Mouse (Mus musculus) megakaryocyte, embryonic 14.5 days (primary cell): Measurements from ENCODE around the gene Nenf. TPM values are rescaled to one million over a fixed set of nuclear protein-coding genes. Genes with fewer than 3 reads are reported as not detected.

ENCODE experiments used
- H3K27me3 ChIP-seq: replicated peaks from 2 replicates; pipeline ENCODE3; 2012; ENCODE audit warnings: inconsistent platforms
- H3K36me3 ChIP-seq: replicated peaks from 2 replicates; pipeline ENCODE3; 2012; ENCODE audit warnings: low read length, inconsistent platforms, mixed read lengths
- H3K4me1 ChIP-seq: 2 replicates; pipeline ENCODE4 v1.6.1; 2012; ENCODE audit warnings: inconsistent platforms
- H3K4me3 ChIP-seq: replicated peaks from 2 replicates; pipeline ENCODE3; 2012; ENCODE audit warnings: moderate library complexity, mild to moderate bottlenecking, inconsistent platforms
- H3K9me3 ChIP-seq: 2 replicates; pipeline ENCODE4 v1.6.1; 2012; ENCODE audit warnings: inconsistent platforms
- FLI1 ChIP-seq: IDR thresholded peaks from 2 replicates; pipeline ENCODE4 v1.6.1; 2012; ENCODE audit warnings: low read length, inconsistent platforms, mixed read lengths
- GATA1 ChIP-seq: IDR thresholded peaks from 3 replicates; pipeline ENCODE4 v1.6.1; 2012; ENCODE audit warnings: mixed read lengths, low read length, inconsistent platforms, borderline replicate concordance
- polyA plus RNA-seq: library from polyadenylated mRNA; stranded (reverse); fragments of >175 nt; gene quantifications from 2 replicates; pipeline ENCODE4 v1.2.3, GENCODE M21; 2012; ENCODE audit warnings: low replicate concordance; ENCODE audit not compliant: insufficient read depth

Nenf gene
- polyA plus RNA-seq, 1 experiment, result 31.8 TPM

GRCm38 (mm10) chr1:191305610-191306009, 12.4 kb downstream of the Nenf start:
- Histone ChIP-seq H3K27me3 (peaks cover 23% of the 10 kb centered on the region), H3K4me3 (no peak overlapping the region), H3K36me3 (peaks cover 10% of the 10 kb centered on the region), H3K9me3 (peaks cover 3% of the 10 kb centered on the region), H3K4me1 (peaks cover 10% of the 10 kb centered on the region)
- TF ChIP-seq FLI1, result no peak
- TF ChIP-seq GATA1, result no peak

GRCm38 (mm10) chr1:191304216-191304615, 13.8 kb downstream of the Nenf start:
- Histone ChIP-seq H3K4me3 (no peak overlapping the region), H3K9me3 (peaks cover 3% of the 10 kb centered on the region), H3K36me3 (peaks cover 10% of the 10 kb centered on the region), H3K4me1 (peaks cover 12% of the 10 kb centered on the region), H3K27me3 (peaks cover 29% of the 10 kb centered on the region)
- TF ChIP-seq FLI1 (no peak), GATA1 (no peak)

DNA sequence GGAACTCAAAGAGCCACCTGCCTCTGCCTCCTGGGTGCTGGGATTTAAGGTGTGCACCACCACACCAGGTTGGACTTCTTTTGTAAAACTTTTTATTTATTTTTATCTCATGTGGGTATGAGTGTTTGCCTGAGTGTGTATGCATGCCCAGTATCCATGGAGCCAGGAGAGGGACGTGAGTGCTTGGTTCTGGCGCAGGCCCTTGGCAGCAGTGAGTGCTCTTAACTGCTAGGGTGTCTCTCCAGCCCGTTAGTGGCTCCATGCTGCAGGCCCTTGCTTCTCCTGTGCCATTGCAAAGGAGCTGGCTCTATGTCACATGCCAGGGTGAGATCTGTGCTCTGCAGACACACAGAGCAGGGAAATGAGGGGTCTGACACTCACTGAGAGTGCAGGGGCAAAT, 14.3 kb downstream of the Nenf start:
- Histone ChIP-seq H3K9me3 (peaks cover 3% of the 10 kb centered on the region), H3K4me3 (no peak overlapping the region), H3K4me1 (peaks cover 15% of the 10 kb centered on the region), H3K27me3 (peaks cover 34% of the 10 kb centered on the region), H3K36me3 (peaks cover 10% of the 10 kb centered on the region)
- TF ChIP-seq GATA1, result no peak
- no peak for TF ChIP-seq FLI1

DNA sequence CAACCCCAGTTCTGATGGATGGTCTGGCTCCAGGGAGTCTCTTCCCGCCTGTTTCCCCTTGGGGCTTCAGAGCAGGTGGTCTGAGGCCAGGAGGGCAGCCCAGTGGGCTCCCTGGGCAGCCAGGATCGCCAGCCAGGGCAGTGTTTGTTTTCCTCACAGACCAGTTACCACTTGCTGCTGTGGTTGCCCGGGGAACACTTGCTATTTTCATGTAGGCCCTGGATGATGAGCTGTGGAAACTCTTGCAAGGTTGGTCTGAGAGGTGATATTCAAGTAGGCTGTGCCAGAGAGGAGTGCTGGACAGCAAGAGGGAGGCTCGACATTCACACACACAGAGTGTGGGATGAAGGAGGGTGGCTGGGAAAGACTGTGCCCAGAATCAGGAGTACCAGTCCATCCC, 16.1 kb downstream of the Nenf start:
- no peak for TF ChIP-seq FLI1
- no peak for TF ChIP-seq GATA1
- Histone ChIP-seq H3K9me3 (no peaks in the 10 kb centered on the region), H3K36me3 (peaks cover 6% of the 10 kb centered on the region), H3K4me1 (peaks cover 10% of the 10 kb centered on the region), H3K4me3 (no peak overlapping the region), H3K27me3 (peaks cover 45% of the 10 kb centered on the region)

DNA sequence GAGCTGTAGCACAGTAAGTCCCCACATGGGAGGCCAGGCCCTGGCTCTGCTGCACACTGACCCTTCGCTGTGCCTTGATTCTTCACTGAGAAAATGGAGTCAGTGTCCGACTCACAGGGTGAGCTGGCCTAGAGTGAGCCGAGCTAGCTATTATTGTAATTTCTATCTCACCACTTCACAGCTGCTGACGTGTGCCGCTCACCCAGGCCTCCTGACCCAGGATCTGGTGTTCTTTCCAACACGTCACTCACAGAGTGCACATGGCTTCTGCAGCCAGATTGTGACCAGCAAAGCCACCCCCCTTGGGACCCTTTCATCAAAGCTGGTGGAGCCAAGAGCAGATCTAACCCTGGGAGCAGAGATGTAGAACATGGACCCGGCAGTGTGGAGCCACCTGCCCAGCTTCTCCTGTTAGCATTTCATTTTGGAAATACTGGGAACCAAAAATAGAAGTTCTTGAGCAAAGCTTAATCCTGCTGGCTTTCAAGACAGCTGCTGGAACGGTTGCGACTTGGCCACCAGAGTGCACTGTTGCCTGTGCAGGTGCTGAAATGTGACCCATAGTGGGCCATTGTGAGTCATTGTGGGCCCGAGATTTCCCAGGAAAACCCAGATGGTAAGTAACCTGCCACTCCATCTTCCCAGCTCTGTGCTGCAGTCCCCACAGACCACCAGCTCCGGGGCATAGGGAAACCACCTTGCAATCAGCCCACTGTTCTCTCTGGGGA, 18.6 kb downstream of the Nenf start:
- Histone ChIP-seq H3K4me1 (peaks cover 20% of the 10 kb centered on the region), H3K4me3 (no peak overlapping the region), H3K36me3 (no peaks in the 10 kb centered on the region), H3K27me3 (peaks cover 55% of the 10 kb centered on the region), H3K9me3 (peaks cover 4% of the 10 kb centered on the region; the same call in 1 of the 2 replicates)
- TF ChIP-seq FLI1 (no peak), GATA1 (no peak)

DNA sequence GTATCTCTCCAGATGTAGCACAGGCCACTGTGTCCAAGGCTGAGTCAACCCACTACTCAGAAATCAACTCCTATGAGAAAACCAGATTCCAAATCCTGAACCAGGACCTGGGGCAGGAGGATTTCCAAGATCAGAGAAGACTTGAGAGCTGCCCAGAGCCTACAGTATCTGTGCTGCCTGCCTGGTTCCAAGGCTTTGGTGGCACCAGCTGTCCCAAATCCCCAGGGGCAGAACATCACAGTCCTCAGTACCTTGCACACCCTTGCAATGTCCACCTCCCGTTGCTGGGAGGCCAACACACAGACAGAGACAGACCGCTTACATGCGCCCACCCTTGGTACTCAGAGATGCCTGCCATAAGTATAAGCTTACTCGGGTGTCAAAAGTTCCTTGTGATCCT, 19.7 kb downstream of the Nenf start:
- peaks cover 4% of the 10 kb centered on the region; the same call in 1 of the 2 replicates for H3K9me3 ChIP-seq
- peaks cover 60% of the 10 kb centered on the region for H3K27me3 ChIP-seq
- H3K36me3 ChIP-seq, result no peaks in the 10 kb centered on the region
- H3K4me1 ChIP-seq, result peaks cover 26% of the 10 kb centered on the region
- TF ChIP-seq FLI1 (no peak), GATA1 (no peak)
- no peak overlapping the region for H3K4me3 ChIP-seq

GRCm38 (mm10) chr1:191296445-191296844, 21.5 kb downstream of the Nenf start:
- peaks cover 58% of the 10 kb centered on the region for H3K27me3 ChIP-seq
- peaks cover 4% of the 10 kb centered on the region; the same call in 1 of the 2 replicates for H3K9me3 ChIP-seq
- H3K4me3 ChIP-seq, result no peak overlapping the region
- no peak for TF ChIP-seq GATA1
- TF ChIP-seq FLI1, result no peak
- H3K36me3 ChIP-seq, result no peaks in the 10 kb centered on the region
- H3K4me1 ChIP-seq, result peaks cover 33% of the 10 kb centered on the region

GRCm38 (mm10) chr1:191295784-191296183, 22.2 kb downstream of the Nenf start:
- TF ChIP-seq GATA1 (no peak), FLI1 (no peak)
- Histone ChIP-seq H3K4me3 (no peak overlapping the region), H3K36me3 (no peaks in the 10 kb centered on the region), H3K9me3 (peaks cover 4% of the 10 kb centered on the region; the same call in 1 of the 2 replicates), H3K27me3 (peaks cover 61% of the 10 kb centered on the region), H3K4me1 (peaks cover 33% of the 10 kb centered on the region)

DNA sequence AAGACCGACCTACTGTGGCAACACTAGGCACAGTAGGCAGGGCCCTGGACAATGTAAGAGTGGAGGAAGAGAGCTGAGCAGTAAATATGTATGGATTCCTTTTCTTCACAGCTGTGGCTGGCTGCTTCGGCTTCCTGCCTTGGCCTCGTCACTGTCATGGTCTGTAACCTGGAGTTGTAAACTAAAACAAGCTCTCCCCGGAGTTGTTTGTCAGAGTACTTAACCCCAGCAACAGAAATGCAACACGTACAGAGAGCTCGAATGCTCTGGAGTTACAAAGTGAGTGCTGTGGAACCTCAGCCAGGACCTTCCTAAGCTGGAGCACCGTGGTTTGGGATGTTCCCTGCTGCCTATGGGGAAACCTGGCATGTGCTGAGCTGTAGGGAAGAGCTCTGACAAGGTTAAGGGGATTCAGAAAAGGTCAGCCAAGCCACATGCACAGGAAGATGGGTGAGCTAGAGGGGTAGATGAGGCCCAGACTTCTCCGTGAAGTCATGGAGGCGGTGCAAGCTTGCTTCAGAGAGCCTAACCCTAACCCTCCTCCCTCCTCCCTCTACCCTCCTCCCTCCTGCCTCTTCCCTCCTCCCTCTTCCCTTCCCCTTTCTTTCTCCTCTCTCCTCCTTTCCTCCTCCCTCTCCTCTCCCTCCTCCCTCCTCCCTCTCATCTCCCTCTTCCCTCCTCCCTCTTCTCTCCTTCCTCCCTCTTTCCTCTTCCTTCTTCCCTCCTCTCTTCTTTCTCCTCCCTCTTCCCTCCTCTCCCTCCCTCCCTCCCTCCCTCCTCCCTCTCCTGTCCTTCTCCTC, 23.8 kb downstream of the Nenf start:
- Histone ChIP-seq H3K4me1 (peaks cover 36% of the 10 kb centered on the region), H3K36me3 (no peaks in the 10 kb centered on the region), H3K9me3 (peaks cover 4% of the 10 kb centered on the region; the same call in 1 of the 2 replicates), H3K4me3 (no peak overlapping the region), H3K27me3 (peaks cover 66% of the 10 kb centered on the region)
- no peak for TF ChIP-seq GATA1
- no peak for TF ChIP-seq FLI1

DNA sequence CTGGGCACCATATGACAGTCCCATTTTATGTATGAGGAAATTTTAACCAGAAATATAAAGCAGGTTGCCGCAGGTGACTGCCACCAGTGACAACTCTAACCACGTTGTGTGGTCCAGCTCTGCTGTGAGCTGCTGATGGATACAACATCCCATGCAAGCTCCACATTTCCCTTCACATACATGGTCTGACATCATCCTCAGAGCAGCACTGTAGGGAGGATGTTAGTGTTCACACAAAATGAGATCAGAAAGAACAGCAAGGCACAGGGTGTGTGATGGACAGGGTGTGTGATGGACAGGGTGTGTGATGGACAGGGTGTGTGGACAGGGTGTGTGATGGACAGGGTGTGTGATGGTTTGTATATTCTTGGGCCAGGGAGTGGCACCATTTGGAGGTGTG, 24.9 kb downstream of the Nenf start:
- no peak for TF ChIP-seq GATA1
- TF ChIP-seq FLI1, result no peak
- no peaks in the 10 kb centered on the region for H3K36me3 ChIP-seq
- H3K9me3 ChIP-seq, result peaks cover 4% of the 10 kb centered on the region; the same call in 1 of the 2 replicates
- H3K4me1 ChIP-seq, result peaks cover 39% of the 10 kb centered on the region
- H3K4me3 ChIP-seq, result no peak overlapping the region
- peaks cover 65% of the 10 kb centered on the region for H3K27me3 ChIP-seq
